Mouse (Mus musculus): ENCODE data around the gene Slc26a10.
A peak's percentile ranks its signal among the peaks of the same experiment; 100 is the strongest.

Gene Slc26a10

DNA sequence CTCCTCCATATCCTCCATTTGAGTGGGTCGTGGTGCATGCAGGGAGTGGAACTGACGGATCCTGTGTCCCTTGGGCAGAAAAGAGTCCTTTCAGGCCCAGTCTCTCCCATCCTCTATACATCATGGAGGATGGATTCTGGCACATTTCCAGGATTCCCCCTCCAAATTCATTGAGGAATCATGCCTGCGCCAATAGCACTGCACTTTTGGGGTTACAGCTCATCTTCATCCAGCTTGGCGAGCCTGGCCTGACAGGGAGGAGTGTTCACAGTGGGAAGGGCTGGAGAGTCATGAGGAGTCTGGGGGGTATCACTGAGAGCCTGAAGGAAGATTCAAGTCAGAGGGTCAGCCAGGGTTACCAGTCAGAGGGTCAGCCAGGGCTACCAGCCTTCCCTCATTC, 2.2 kb upstream of the Slc26a10 start:
- no peak for DNase-seq (ENCODE audit: low spot score)

- no peak for DNase-seq (ENCODE audit: low spot score)
These were observed 1.1 kb upstream of the Slc26a10 start for GRCm38 (mm10) chr10:127181566-127181965.

DNA sequence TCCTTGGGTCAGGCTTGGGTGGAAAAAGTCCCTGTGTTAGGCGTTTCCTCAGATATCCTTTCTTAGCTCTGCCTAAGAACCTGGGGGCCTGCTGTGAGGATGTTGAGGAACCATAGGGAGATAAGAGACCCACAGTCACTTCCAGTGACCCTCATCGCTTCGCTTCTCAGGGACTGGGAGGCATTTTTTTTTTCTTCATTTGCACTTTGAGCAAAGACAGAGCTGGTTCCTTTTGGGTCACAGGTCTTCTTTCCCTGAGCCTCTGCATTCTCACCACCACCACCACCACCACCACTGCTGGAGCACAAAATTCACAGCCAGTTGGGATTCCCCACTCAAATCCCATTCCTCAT, 226 bp upstream of the Slc26a10 start:
- no peak for DNase-seq (ENCODE audit: low spot score)

DNA sequence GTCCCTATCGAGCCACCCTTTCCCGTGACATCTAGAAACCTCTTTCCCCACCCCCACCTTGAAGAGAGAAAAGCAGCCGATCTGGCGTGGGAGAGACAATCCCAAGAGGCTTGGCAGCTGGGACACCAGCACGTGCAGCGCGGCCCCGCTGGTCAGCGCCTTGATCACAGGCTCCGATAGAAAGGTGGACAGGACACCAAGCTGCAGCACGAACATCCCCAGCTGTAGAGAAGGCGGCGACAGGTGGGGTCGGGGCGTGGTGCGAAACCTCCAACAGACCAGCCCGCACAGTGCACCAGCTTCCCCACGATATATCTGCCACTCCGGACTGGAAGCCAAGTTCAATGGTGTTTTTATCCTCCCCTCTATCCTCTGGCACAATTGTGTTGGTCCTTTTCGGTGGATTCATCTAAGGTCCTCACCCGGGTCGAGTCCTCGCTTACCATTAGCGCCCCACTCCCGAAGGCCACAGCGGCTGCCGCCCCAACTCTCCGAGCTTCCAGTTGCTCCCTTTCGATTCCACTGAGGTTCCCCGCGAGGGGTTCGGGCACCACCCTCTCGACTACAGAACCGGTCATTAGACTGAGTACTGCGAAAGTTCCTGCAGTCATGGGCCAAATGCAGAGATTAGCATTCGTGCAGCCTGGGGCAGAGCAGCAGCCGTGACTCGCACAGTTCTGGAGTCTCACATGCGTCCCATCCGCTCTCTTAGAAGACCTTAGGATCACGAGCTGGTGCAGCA, 2.0 kb downstream of the Slc26a10 start:
- no peak for DNase-seq (ENCODE audit: low spot score)

DNA sequence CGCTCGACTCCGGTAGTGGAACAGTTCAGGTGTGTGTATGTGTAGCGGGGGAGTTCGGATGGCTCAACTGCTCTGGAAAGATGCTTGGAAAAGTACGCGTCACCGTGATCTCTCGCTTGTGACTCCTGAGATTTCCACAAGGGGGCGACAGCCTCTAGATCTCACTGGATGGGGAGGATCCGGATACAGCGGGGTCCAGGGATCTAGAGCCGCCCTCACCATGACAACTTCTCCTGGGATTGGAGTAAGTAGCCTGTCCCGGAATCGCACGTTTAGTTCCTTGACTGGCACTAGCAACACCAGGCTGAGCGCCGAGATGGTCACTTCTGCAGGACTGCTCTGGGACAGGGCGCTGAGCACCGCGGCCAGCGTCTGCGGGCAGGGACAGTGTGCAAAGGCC, 2.7 kb downstream of the Slc26a10 start:
- DNase-seq (ENCODE audit: low spot score), result no peak

GRCm38 (mm10) chr10:127177235-127177634, 3.2 kb downstream of the Slc26a10 start:
- no peak for DNase-seq (ENCODE audit: low spot score)

DNA sequence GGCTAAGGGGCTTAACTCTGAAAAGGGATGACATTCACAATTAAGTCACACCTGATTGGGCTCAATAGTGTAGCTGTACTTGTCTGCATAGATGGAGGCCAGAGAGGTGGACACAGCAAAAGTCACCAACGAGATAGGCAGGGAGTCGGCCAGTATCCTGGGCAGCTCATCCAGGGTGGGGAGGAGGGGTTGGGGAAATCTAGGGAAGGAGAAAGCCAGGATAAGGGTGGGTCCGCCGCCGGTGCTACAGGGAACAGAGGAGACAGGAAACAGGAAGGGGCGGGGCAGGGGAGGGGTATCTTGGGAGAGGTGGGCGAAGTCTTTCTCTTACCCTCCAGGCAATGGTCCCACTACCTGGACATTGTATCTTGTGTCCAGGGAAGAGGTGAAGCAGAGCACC, 3.7 kb downstream of the Slc26a10 start:
- DNase-seq (ENCODE audit: low spot score), result no peak

GRCm38 (mm10) chr10:127176228-127176627, 4.2 kb downstream of the Slc26a10 start:
- DNase-seq (ENCODE audit: low spot score), result no peak

DNA sequence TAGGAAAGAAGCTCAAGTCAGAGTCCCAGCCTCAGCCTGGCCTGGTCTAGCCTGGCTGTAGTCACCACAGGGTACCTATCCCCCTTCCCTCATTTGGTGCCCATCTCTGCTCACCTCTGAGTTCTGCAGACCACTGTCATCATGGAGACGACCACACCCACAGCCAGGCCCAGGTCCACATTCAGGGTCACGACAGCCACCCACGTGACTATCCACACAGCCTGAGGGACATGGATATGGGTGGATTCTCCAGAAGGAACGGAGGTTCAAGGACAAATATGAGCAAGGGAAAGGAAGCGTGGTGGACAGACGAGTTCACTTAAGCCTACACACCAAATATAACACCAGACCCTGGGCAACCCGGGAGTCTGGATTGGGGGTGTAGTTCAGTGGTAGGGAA, 6.3 kb downstream of the Slc26a10 start:
- DNase-seq (ENCODE audit: low spot score), result no peak

- no peak for DNase-seq (ENCODE audit: low spot score)
These were observed 7.0 kb downstream of the Slc26a10 start for GRCm38 (mm10) chr10:127173148-127174065.

DNA sequence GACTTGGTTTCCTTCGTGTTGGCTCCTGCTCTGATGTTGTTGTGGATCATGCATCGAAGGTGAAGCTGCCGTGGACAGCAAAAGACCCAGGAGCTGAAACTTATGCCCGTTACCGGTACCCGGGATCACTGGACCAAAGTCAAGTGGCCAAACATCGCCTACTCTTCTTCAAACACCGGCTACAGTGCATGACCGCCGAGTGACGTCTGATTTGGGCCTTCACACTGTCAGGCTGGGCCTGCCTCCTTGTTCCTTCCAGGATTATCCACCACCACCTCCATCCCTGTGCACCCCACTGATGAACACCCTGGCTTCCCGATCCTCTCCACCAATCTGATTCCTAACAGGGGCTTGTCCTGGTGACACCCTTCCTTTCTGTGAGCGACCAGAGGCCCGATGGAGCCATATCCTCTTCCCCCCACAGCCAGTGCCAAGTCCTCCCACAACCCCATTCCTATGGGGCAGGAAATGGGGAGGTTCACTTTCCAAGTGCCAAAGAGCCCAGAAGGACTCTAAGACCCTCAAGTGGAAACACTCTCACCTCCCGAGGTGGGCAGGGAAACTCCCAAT, 8.7 kb downstream of the Slc26a10 start:
- no peak for DNase-seq (ENCODE audit: low spot score)

- DNase-seq (ENCODE audit: low spot score), result no peak
These were observed 9.6 kb downstream of the Slc26a10 start for GRCm38 (mm10) chr10:127170837-127171272.

- DNase-seq (ENCODE audit: low spot score), result no peak
These were observed 10.4 kb downstream of the Slc26a10 start for GRCm38 (mm10) chr10:127170002-127170401.

GRCm38 (mm10) chr10:127167614-127168192, 12.7 kb downstream of the Slc26a10 start:
- no peak for DNase-seq (ENCODE audit: low spot score)

GRCm38 (mm10) chr10:127166771-127167613, 13.5 kb downstream of the Slc26a10 start:
- DNase-seq (ENCODE audit: low spot score), result no peak

DNA sequence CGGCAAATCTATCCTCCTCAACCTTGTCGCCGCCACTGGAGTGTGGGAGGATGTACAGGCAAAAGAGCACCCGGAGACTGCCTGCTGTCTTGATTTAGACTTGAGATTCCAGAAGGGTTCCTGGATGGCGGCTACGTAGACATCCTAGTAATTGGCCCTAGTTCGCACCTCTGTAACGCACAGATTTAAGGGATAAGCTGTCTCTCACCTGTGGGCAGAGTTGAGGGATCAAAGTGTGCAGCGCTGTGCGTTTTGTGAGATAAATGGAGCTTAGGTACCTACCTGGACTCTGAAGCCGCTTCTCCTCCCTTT, 14.1 kb downstream of the Slc26a10 start:
- no peak for DNase-seq (ENCODE audit: low spot score)

DNA sequence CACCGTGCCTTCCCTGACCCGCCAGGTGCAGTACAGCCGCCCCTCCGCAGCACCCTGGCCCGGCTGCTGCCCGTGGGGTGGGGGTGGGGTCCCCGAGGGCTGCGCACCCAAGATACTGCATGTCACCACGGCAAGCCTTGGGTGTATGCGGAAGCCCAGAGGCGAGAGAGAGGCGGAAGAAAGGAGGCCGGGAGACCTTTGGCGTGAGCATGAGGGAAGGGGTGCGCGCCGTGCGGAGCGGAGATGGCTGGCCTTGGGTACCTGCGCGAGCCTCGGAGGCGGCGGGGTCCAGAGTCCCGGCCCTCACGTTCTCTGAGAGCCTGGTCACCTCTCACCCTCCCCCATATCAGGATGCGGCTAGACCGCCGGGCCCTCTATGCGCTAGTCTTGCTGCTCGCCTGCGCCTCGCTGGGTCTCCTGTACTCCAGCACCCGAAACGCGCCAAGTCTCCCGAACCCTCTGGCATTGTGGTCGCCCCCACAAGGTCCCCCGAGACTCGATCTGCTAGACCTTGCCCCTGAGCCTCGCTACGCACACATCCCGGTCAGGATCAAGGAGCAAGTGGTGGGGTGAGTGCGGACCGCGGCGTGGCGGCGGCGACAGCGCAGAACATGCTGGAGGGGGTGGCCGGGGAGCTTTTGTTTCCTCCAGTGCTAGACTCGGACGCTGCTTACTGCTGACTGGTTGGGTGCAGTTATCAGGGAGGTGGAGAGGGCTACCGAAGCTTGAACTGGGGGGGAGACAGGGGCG, 14.6 kb downstream of the Slc26a10 start:
- DNase-seq (ENCODE audit: low spot score), result no peak

DNA sequence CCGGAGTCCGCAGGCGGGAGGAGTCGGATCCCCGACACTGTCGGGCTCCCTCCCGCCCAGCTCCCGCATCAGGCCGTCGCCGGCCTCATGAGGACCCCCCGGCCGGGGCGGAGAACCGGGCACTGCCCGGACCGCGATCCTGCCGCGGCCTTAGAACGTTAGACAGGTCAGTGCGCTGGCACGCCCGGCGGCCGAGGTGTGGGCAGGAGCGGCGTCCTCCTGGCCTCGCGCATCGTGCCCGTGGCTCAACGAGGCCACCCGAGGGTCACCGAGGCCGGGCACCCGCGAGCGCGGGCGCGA, 15.1 kb downstream of the Slc26a10 start:
- no peak for DNase-seq (ENCODE audit: low spot score)

DNA sequence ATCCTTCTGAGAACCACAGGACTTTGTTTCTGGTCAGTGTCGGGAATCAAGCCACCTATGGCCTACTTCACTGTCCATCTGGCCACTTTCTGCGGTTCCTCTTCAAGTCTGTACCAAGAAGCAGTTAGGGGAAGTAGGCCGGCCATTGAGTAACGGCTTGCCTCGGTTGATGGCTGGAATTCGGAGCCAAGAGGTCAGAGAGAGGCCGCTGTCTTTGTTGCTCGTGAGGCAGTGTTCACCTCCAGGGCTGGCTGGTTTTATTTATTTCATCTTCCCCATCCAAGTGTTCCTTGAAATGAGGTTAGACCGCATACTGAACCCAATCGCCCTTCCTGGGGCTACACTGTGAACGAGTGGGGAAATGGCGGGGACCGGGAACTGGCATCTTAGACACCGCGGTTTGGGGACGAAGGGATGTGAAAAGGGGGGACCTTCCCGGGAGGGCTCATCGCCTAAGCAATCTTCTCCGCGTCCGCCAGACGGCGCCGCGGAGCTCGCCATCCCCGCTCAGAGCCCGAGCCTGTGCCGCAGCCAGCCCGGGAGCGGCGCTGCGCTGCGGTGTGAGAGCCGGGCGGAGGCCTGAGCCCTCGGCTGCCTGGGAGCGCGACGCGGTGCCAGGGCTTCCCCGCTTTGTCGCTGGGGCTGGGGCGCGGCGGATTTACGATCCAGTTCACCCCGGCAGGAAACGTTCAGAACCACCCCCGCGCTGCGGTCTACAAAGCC, 15.7 kb downstream of the Slc26a10 start, which contains the start of gene B4galnt1:
B4galnt1 (plus strand) TSS at position 595 of the 723 bp plus-strand sequence.
- DNase-seq (ENCODE audit: low spot score), result peak; percentile 46

DNA sequence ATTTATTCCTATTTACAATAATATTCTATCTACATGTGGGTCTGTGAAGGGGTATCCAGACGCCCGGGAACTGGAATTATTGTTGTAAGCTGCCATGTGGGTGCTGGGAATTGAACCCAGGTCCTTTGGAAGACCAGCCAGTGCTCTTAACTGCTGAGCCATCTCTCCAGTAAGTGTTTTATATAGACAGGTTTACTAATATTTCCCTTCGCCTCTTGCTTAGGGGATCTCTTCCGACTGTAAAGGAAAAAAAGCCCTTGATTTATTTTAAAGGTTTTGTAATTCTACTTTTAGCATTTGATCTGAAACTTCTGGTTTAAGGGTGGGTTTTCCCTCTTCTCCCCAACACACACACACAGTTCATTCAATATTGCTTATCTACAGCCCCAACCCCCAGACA, 16.3 kb downstream of the Slc26a10 start:
- DNase-seq (ENCODE audit: low spot score), result no peak
